10 mouse cellular contexts compared by ENCODE assay signal in the genomic region with DNA sequence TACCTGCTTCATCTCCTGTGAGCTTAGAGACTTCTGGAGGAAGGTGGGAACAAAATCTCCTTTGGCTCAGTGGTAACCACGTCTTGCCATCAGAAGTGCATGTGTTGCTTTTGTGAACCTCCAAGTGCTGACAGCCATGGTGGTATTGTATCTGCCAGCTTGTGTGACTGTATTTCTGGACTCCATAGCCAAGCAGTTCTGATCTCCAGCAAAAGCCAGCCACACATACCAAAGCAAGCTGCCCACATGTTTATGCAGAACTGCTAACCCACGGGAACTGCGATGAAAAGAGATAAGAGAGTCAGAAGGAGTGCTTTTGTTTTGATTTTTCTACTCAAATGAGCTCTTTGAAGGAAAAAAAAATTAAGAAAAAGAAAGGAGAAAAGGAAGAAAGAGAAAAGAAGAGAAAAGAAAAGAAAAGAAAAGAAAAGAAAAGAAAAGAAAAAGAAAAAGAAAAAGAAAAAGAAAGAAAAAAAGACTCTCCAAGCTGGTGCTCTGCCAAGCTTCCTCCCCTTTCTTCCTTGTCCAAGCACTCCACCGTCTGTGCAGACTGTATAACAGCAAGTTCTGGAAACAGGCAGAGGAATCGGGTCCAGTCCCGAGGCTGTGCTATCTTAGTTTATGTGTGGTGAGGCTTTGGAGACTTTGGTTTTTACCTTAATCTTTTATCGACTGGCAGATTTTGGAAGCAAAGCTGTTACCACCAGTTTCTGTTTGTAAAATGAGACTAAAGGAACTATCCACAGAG. TPM values are rescaled to one million over a fixed set of nuclear protein-coding genes. Genes with fewer than 3 reads are reported as not detected.
DNase-seq lines count a peak whose midpoint lies in the region; ATAC-seq lines count a peak whose summit lies in the region.
"Had no signal": no experiment of that assay in that cellular context is flagged by ENCODE, and none has a peak within 500 bp of the region (broad histone marks: within the 10 kb centered on the region; RNA-seq: fewer than 3 reads in every experiment).

No protein-coding gene starts in this region.

- H3K36me3 ChIP-seq in hindbrain, embryonic 11.5 days (ENCODE audit: control insufficient read depth, insufficient read depth, low read length) = no peaks in the 10 kb centered on the region
- H3K36me3 ChIP-seq in hindbrain, embryonic 12.5 days = no peaks in the 10 kb centered on the region
- H3K36me3 ChIP-seq in midbrain, embryonic 11.5 days (ENCODE audit: control insufficient read depth, insufficient read depth, low read length) = no peaks in the 10 kb centered on the region
- no peaks in the 10 kb centered on the region for H3K36me3 ChIP-seq in midbrain, embryonic 10.5 days
- H3K36me3 ChIP-seq: embryonic facial prominence, embryonic 15.5 days; hindbrain, embryonic 15.5 days had no signal

- 53% methylated on average over 7 of the region's 7 CpGs for WGBS in hindbrain, embryonic 11.5 days
- WGBS in hindbrain, embryonic 12.5 days = 49% methylated on average over 7 of the region's 7 CpGs
- WGBS in midbrain, embryonic 11.5 days = 55% methylated on average over 7 of the region's 7 CpGs
- WGBS in midbrain, embryonic 10.5 days = 62% methylated on average over 7 of the region's 7 CpGs

- intact Hi-C loops in left cerebral cortex, postnatal 14 days (cut with DNase I) = loop anchor here (5.0 to 10.0 kb wide), 2 partner anchors 197 to 315 kb away; no protein-coding TSS in a partner anchor

- H3K4me2 ChIP-seq in hindbrain, embryonic 11.5 days (replicated peaks; ENCODE audit: low read depth, low read length) = no peak overlapping the region
- H3K4me2 ChIP-seq in hindbrain, embryonic 12.5 days (replicated peaks) = no peak overlapping the region
- no peak overlapping the region for H3K4me2 ChIP-seq in midbrain, embryonic 11.5 days
- H3K4me2 ChIP-seq: embryonic facial prominence, embryonic 15.5 days; hindbrain, embryonic 15.5 days had no signal

- H3K9me3 ChIP-seq in hindbrain, embryonic 11.5 days (ENCODE audit: control insufficient read depth, low read length) = no peaks in the 10 kb centered on the region
- no peaks in the 10 kb centered on the region for H3K9me3 ChIP-seq in hindbrain, embryonic 12.5 days (replicated peaks)
- no peaks in the 10 kb centered on the region for H3K9me3 ChIP-seq in midbrain, embryonic 11.5 days (ENCODE audit: control insufficient read depth, low read length)
- no peaks in the 10 kb centered on the region for H3K9me3 ChIP-seq in midbrain, embryonic 10.5 days (replicated peaks)
- H3K9me3 ChIP-seq: embryonic facial prominence, embryonic 15.5 days; hindbrain, embryonic 15.5 days had no signal

- H3K9ac ChIP-seq in hindbrain, embryonic 11.5 days (ENCODE audit: low read depth, low read length) = no peak overlapping the region
- no peak overlapping the region for H3K9ac ChIP-seq in hindbrain, embryonic 12.5 days
- H3K9ac ChIP-seq in midbrain, embryonic 11.5 days (ENCODE audit: low read length) = no peak overlapping the region
- H3K9ac ChIP-seq: embryonic facial prominence, embryonic 15.5 days; hindbrain, embryonic 15.5 days had no signal

- H3K27ac ChIP-seq in hindbrain, embryonic 11.5 days (ENCODE audit: low read depth, low read length) = no peak overlapping the region
- no peak overlapping the region for H3K27ac ChIP-seq in hindbrain, embryonic 12.5 days
- no peak overlapping the region for H3K27ac ChIP-seq in midbrain, embryonic 11.5 days (ENCODE audit: low read depth, low read length)
- no peak overlapping the region for H3K27ac ChIP-seq in midbrain, embryonic 10.5 days (replicated peaks)
- H3K27ac ChIP-seq: embryonic facial prominence, embryonic 15.5 days; hindbrain, embryonic 15.5 days had no signal

- no peak for ATAC-seq in hindbrain, embryonic 11.5 days (ENCODE audit: low FRiP score)
- no peak for ATAC-seq in hindbrain, embryonic 12.5 days (ENCODE audit: low FRiP score)
- ATAC-seq in midbrain, embryonic 11.5 days (ENCODE audit: low FRiP score) = no peak
- ATAC-seq in granulocyte monocyte progenitor cell, adult 5-6 weeks (replicated peaks; ENCODE audit: poor library complexity, severe bottlenecking) = no peak

- H3K4me3 ChIP-seq in hindbrain, embryonic 11.5 days (ENCODE audit: low read depth, low read length) = no peak overlapping the region
- H3K4me3 ChIP-seq in hindbrain, embryonic 12.5 days = no peak overlapping the region
- no peak overlapping the region for H3K4me3 ChIP-seq in midbrain, embryonic 11.5 days (ENCODE audit: low read depth, low read length)
- no peak overlapping the region for H3K4me3 ChIP-seq in midbrain, embryonic 10.5 days
- H3K4me3 ChIP-seq: embryonic facial prominence, embryonic 15.5 days; hindbrain, embryonic 15.5 days had no signal

- DNase-seq in hindbrain, embryonic 11.5 days (ENCODE audit: low spot score) = peak; percentile 18
- DNase-seq in midbrain, embryonic 11.5 days (ENCODE audit: low spot score, missing footprints) = peak; percentile 75
- no peak for DNase-seq in midbrain, embryonic 10.5 days (ENCODE audit: low spot score)
- peak; percentile 23 for DNase-seq in embryo, embryonic 10.5 days (ENCODE audit: low spot score)
- DNase-seq in left cerebral cortex, postnatal 14 days (ENCODE audit: low spot score in 2 of 2) = peak; percentile 29 to 44

- no peaks in the 10 kb centered on the region for H3K27me3 ChIP-seq in hindbrain, embryonic 11.5 days (ENCODE audit: control insufficient read depth, insufficient read depth, low read length)
- no peaks in the 10 kb centered on the region for H3K27me3 ChIP-seq in hindbrain, embryonic 12.5 days
- H3K27me3 ChIP-seq in midbrain, embryonic 11.5 days (ENCODE audit: control insufficient read depth, insufficient read depth, low read length) = no peaks in the 10 kb centered on the region
- no peaks in the 10 kb centered on the region for H3K27me3 ChIP-seq in midbrain, embryonic 10.5 days (ENCODE audit: low read depth, poor library complexity, severe bottlenecking)
- H3K27me3 ChIP-seq: embryonic facial prominence, embryonic 15.5 days; hindbrain, embryonic 15.5 days had no signal

- H3K4me1 ChIP-seq in hindbrain, embryonic 11.5 days (replicated peaks; ENCODE audit: control insufficient read depth, insufficient read depth, low read length) = no peaks in the 10 kb centered on the region
- H3K4me1 ChIP-seq in hindbrain, embryonic 12.5 days = no peaks in the 10 kb centered on the region
- H3K4me1 ChIP-seq in midbrain, embryonic 11.5 days (ENCODE audit: control insufficient read depth, insufficient read depth, low read length) = no peaks in the 10 kb centered on the region
- H3K4me1 ChIP-seq in midbrain, embryonic 10.5 days = no peaks in the 10 kb centered on the region
- H3K4me1 ChIP-seq: embryonic facial prominence, embryonic 15.5 days; hindbrain, embryonic 15.5 days had no signal

RNA-seq across cellular contexts. Expression of a gene that starts 15.0 kb away (rescaled TPM):
- 8.6 and 9.9 TPM in 2 replicates for polyA plus RNA-seq in hindbrain, embryonic 11.5 days (2014; fragmentation: Nextera tagmentation; extraction: Ambion mirVana)
- 20.6 and 21.7 TPM in 2 replicates for polyA plus RNA-seq in hindbrain, embryonic 12.5 days (2016; fragmentation: Nextera tagmentation; extraction: Ambion mirVana)
- 7.9 and 8.8 TPM in 2 replicates for polyA plus RNA-seq in midbrain, embryonic 11.5 days (2014; fragmentation: Nextera tagmentation; extraction: Ambion mirVana)
- polyA plus RNA-seq in midbrain, embryonic 10.5 days (2016; fragmentation: Nextera tagmentation; extraction: Ambion mirVana) = 8.9 and 11.3 TPM in 2 replicates
- 10 to 100 TPM; 90.0 to 91.8 TPM for total RNA-seq in left cerebral cortex, postnatal 14 days (2021)
- not detected in 2 replicates for total RNA-seq in granulocyte monocyte progenitor cell, adult 5-6 weeks (2014; fragmentation: Nextera tagmentation)
- not detected in 2 replicates for total RNA-seq in granulocyte monocyte progenitor cell, adult 5-6 weeks (2017)
- polyA plus RNA-seq: liver, embryonic 16.5 days had no signal
